Mouse (Mus musculus): ENCODE measurements around the gene Pqlc2. TPM values are rescaled to one million over a fixed set of nuclear protein-coding genes. Genes with fewer than 3 reads are reported as not detected.

The Pqlc2 gene
- polyA plus RNA-seq (2017; shearing (Covaris generic)): 10.2 TPM

DNA sequence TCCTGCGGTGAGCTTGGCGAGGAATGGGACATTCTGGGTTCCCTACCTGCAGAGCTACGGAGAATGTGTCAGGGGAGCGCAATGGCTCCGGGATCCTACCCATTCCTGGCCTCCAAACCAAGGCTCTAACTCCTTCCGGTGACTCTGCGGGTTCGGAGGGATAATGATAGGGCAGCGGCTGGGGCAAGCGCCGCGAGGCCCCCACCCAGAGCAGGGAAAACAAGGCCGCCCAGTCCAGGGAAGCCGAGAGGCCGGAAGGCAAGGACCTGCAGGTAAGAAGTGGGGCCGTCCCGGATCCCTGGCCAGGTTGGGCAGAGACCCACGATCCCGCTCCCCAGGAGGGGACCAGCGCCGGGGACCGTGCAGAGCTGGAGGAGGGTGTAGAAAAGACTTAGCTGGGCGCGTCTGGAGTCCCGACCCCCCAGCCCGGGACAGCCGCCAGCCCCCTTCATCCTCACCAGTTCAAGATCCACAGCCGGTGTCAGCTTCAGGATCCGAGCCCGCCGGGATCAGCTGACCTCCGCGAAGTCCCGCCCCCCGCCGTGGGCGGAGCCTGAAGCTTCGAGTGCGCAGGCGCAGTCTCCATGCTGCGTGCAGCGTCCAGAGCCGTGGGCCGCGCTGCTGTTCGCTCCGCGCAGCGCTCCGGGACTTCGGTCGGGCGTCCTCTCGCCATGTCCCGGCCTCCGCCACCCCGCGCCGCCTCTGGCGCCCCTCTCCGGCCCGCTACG lies at the start of gene Pqlc2, which contains the start of gene Akr7a5:
Gene Pqlc2 (minus strand): TSS at position 538 of the 728 bp plus-strand sequence.
Gene Akr7a5 (plus strand): TSS at position 574 of the 728 bp plus-strand sequence.

GRCm38 (mm10) chr4:139351931-139352711 lies 41.6 kb upstream of the Pqlc2 start, which contains the start of the genes Mrto4, Emc1 and Ubr4:
Gene Mrto4, minus strand, starts transcription at chr4:139352576.
Gene Emc1, plus strand, starts transcription at chr4:139352587.
Gene Ubr4, plus strand, starts transcription at chr4:139352609.

Other genes with a start within 250 kb of the Pqlc2 start
- gene Htr6, start 235.1 kb downstream of the Pqlc2 start, polyA plus RNA-seq (2017; shearing (Covaris generic)): not detected
- gene Nbl1, start 217.7 kb downstream of the Pqlc2 start, polyA plus RNA-seq (2017; shearing (Covaris generic)): 0.29 TPM
- 368 TPM for gene Minos1, start 179.6 kb downstream of the Pqlc2 start, polyA plus RNA-seq (2017; shearing (Covaris generic))
- 596 TPM for gene Capzb, start 117.8 kb downstream of the Pqlc2 start, polyA plus RNA-seq (2017; shearing (Covaris generic))
- 31.1 TPM for gene Akr7a5, start within 50 bp of the Pqlc2 start, polyA plus RNA-seq (2017; shearing (Covaris generic))
- 95.0 TPM for gene Mrto4, start 41.9 kb upstream of the Pqlc2 start, polyA plus RNA-seq (2017; shearing (Covaris generic))
- 56.4 TPM for gene Emc1, start 41.9 kb upstream of the Pqlc2 start, polyA plus RNA-seq (2017; shearing (Covaris generic))
- gene Ubr4, start 41.9 kb upstream of the Pqlc2 start, polyA plus RNA-seq (2017; shearing (Covaris generic)): 71.5 TPM
- 4.7 TPM for gene Iffo2, start 219.8 kb upstream of the Pqlc2 start, polyA plus RNA-seq (2017; shearing (Covaris generic))